In genomic region chr4:126321111-126321853, GRCm38 (mm10) we compare ENCODE assay signal across 7 mouse cellular contexts. TPM values are rescaled to one million over a fixed set of nuclear protein-coding genes. Genes with fewer than 3 reads are reported as not detected.
DNase-seq lines count a peak whose midpoint lies in the region; ATAC-seq and TF ChIP-seq lines count a peak whose summit lies in the region.

TSS of gene Adprhl2 (minus strand) at chr4:126321703.

- DNase-seq in adrenal gland, postnatal 25 days: peak; percentile 100
- peak; percentile 96 to 99 for DNase-seq in heart, adult 18-20 months
- DNase-seq in kidney, adult 2 months: peak; percentile 97
- peak; percentile 92 to 98 for DNase-seq in spleen, adult 2 months (ENCODE audit: low read depth in 1 of 2, low spot score in 2 of 2)

- H3K4me1 ChIP-seq in embryonic facial prominence, embryonic 12.5 days: peaks cover 27% of the 10 kb centered on the region
- peaks cover 7% of the 10 kb centered on the region; the same call in 1 of the 2 replicates for H3K4me1 ChIP-seq in kidney, adult 2 months (ENCODE audit: control insufficient read depth, insufficient read depth, low read length)
- peaks cover 24% of the 10 kb centered on the region for H3K4me1 ChIP-seq in limb, embryonic 12.5 days (replicated peaks)
- peaks cover 30% of the 10 kb centered on the region for H3K4me1 ChIP-seq in midbrain, embryonic 15.5 days
- H3K4me1 ChIP-seq in spleen, adult 2 months (ENCODE audit: control insufficient read depth, insufficient read depth, insufficient read length): peaks cover 4% of the 10 kb centered on the region; the same call in 1 of the 2 replicates

- TF ChIP-seq CTCF in kidney, adult 2 months (conservative IDR thresholded peaks at IDR 0.05; ENCODE audit: insufficient read depth, insufficient read length, low read depth, low read length): peak; percentile 98
- TF ChIP-seq CTCF in spleen, adult 2 months (IDR thresholded peaks at IDR 0.05; ENCODE audit: extremely low read depth, insufficient read depth, insufficient read length, insufficient replicate concordance): peak; percentile 100

- peaks cover 32% of the 10 kb centered on the region for H3K27me3 ChIP-seq in embryonic facial prominence, embryonic 12.5 days
- no peaks in the 10 kb centered on the region for H3K27me3 ChIP-seq in kidney, adult 2 months (replicated peaks; ENCODE audit: control insufficient read depth, insufficient read depth, low read length)
- H3K27me3 ChIP-seq in limb, embryonic 12.5 days: peaks cover 41% of the 10 kb centered on the region
- peaks cover 11% of the 10 kb centered on the region; the same call in 1 of the 2 replicates for H3K27me3 ChIP-seq in midbrain, embryonic 15.5 days (replicated peaks)
- H3K27me3 ChIP-seq in spleen, adult 2 months (ENCODE audit: control insufficient read depth, insufficient read depth, low read length): no peaks in the 10 kb centered on the region

- peak; percentile 72 for ATAC-seq in embryonic facial prominence, embryonic 12.5 days (ENCODE audit: insufficient number of reproducible peaks, insufficient read depth, low FRiP score, low TSS enrichment)
- ATAC-seq in limb, embryonic 12.5 days (ENCODE audit: insufficient number of reproducible peaks, insufficient read depth, low FRiP score, low TSS enrichment, low read depth): peak; percentile 69
- peak; percentile 87 for ATAC-seq in midbrain, embryonic 15.5 days (replicated peaks)

- peak within 1 kb of the TSS; percentile 80 for H3K27ac ChIP-seq in embryonic facial prominence, embryonic 12.5 days
- H3K27ac ChIP-seq in kidney, adult 2 months (ENCODE audit: insufficient read depth, low read depth, low read length): no peak within 1 kb of the TSS; the same call in 1 of the 2 replicates
- peak within 1 kb of the TSS; percentile 83 for H3K27ac ChIP-seq in limb, embryonic 12.5 days
- peak within 1 kb of the TSS; percentile 87 for H3K27ac ChIP-seq in midbrain, embryonic 15.5 days
- peak within 1 kb of the TSS; percentile 48; the same call in 1 of the 2 replicates for H3K27ac ChIP-seq in spleen, adult 2 months (ENCODE audit: insufficient read depth, low read length)

- H3K9ac ChIP-seq in embryonic facial prominence, embryonic 12.5 days: peak within 1 kb of the TSS; percentile 69
- H3K9ac ChIP-seq in limb, embryonic 12.5 days (replicated peaks): peak within 1 kb of the TSS; percentile 79
- H3K9ac ChIP-seq in midbrain, embryonic 15.5 days: peak within 1 kb of the TSS; percentile 86

- peak; percentile 16 for TF ChIP-seq POLR2A in kidney, adult 2 months (IDR thresholded peaks at IDR 0.05; ENCODE audit: low read depth, low read length)
- peak; percentile 84 for TF ChIP-seq POLR2A in spleen, adult 2 months (IDR thresholded peaks at IDR 0.05; ENCODE audit: low read depth, low read length)

- peak within 1 kb of the TSS; percentile 65 for H3K4me3 ChIP-seq in embryonic facial prominence, embryonic 12.5 days
- peak within 1 kb of the TSS; percentile 73 for H3K4me3 ChIP-seq in kidney, adult 2 months (ENCODE audit: insufficient read depth, low read depth, low read length)
- peak within 1 kb of the TSS; percentile 86 for H3K4me3 ChIP-seq in limb, embryonic 12.5 days (replicated peaks)
- H3K4me3 ChIP-seq in midbrain, embryonic 15.5 days: peak within 1 kb of the TSS; percentile 67
- peak within 1 kb of the TSS; percentile 96 for H3K4me3 ChIP-seq in spleen, adult 2 months (ENCODE audit: extremely low read depth, insufficient read depth, insufficient read length)

- H3K36me3 ChIP-seq in embryonic facial prominence, embryonic 12.5 days: peaks cover 23% of the 10 kb centered on the region
- H3K36me3 ChIP-seq in kidney, adult 2 months (ENCODE audit: control insufficient read depth, insufficient read depth, low read length): no peaks in the 10 kb centered on the region
- H3K36me3 ChIP-seq in limb, embryonic 12.5 days: peaks cover 34% of the 10 kb centered on the region
- H3K36me3 ChIP-seq in midbrain, embryonic 15.5 days (replicated peaks): peaks cover 21% of the 10 kb centered on the region
- H3K36me3 ChIP-seq in spleen, adult 2 months (ENCODE audit: control insufficient read depth, insufficient read depth, low read length): peaks cover 16% of the 10 kb centered on the region

- peak within 1 kb of the TSS; percentile 85 for H3K4me2 ChIP-seq in embryonic facial prominence, embryonic 12.5 days (replicated peaks)
- H3K4me2 ChIP-seq in limb, embryonic 12.5 days: peak within 1 kb of the TSS; percentile 84
- peak within 1 kb of the TSS; percentile 85 for H3K4me2 ChIP-seq in midbrain, embryonic 15.5 days

- under 1% methylated on average over 80 of the region's 80 CpGs for WGBS in embryonic facial prominence, embryonic 12.5 days
- under 1% methylated on average over 78 of the region's 80 CpGs for WGBS in kidney, adult 2 months
- WGBS in limb, embryonic 12.5 days: under 1% methylated on average over 71 of the region's 80 CpGs
- under 1% methylated on average over 76 of the region's 80 CpGs for WGBS in midbrain, embryonic 15.5 days
- under 1% methylated on average over 78 of the region's 80 CpGs for WGBS in spleen, adult 2 months

- H3K9me3 ChIP-seq in embryonic facial prominence, embryonic 12.5 days: no peaks in the 10 kb centered on the region
- no peaks in the 10 kb centered on the region for H3K9me3 ChIP-seq in limb, embryonic 12.5 days
- H3K9me3 ChIP-seq in midbrain, embryonic 15.5 days: no peaks in the 10 kb centered on the region

RNA-seq across cellular contexts. Expression of gene Adprhl2, which starts in this region (rescaled TPM):
- 27.6 and 38.9 TPM in 2 replicates for total RNA-seq in adrenal gland, postnatal 25 days (2021)
- polyA plus RNA-seq in embryonic facial prominence, embryonic 12.5 days (2016; fragmentation: Nextera tagmentation; extraction: Ambion mirVana): 91.0 and 95.2 TPM in 2 replicates
- 10 to 100 TPM; 10.4 to 12.4 TPM for total RNA-seq in heart, adult 18-20 months (2021)
- polyA plus RNA-seq in kidney, adult 2 months (2012; rRNA removed): 36.0 and 43.0 TPM in 2 replicates
- polyA plus RNA-seq in limb, embryonic 12.5 days (2016; fragmentation: Nextera tagmentation; extraction: Ambion mirVana): 84.9 and 87.5 TPM in 2 replicates
- 94.6 and 99.9 TPM in 2 replicates for polyA plus RNA-seq in midbrain, embryonic 15.5 days (2015; fragmentation: Nextera tagmentation; extraction: Ambion mirVana)
- 44.3 and 65.3 TPM in 2 replicates for polyA plus RNA-seq in spleen, adult 2 months (2012; rRNA removed)
